Mouse (Mus musculus): ENCODE measurements around the gene Borcs7. TPM values are rescaled to one million over a fixed set of nuclear protein-coding genes. Genes with fewer than 3 reads are reported as not detected.
A peak's percentile ranks its signal among the peaks of the same experiment; 100 is the strongest.

Gene Borcs7
- polyA plus RNA-seq, 1 experiment, result 6.2 TPM

GRCm38 (mm10) chr19:46707296-46708151, 17.8 kb downstream of the Borcs7 start, which contains the start of gene As3mt:
Gene As3mt (plus strand): TSS chr19:46707458.
- 8% methylated on average over 31 of the region's 31 CpGs for WGBS
- TF ChIP-seq POLR2A (IDR thresholded peaks at IDR 0.05; ENCODE audit: borderline replicate concordance, control insufficient read depth, low read depth, low read length) (no peak), CTCF (IDR thresholded peaks at IDR 0.05; ENCODE audit: control insufficient read depth, insufficient read depth, low read length) (no peak)
- Histone ChIP-seq H3K4me3 (replicated peaks; ENCODE audit: control insufficient read depth, low read depth, low read length) (peak within 1 kb of the TSS; percentile 93), H3K27ac (ENCODE audit: control insufficient read depth, insufficient read depth, low read depth, low read length, poor library complexity) (no peak within 1 kb of the TSS), H3K4me1 (ENCODE audit: control insufficient read depth, insufficient read depth, low read length) (peaks cover 4% of the 10 kb centered on the region; the same call in 1 of the 2 replicates)

- Histone ChIP-seq H3K27ac (ENCODE audit: control insufficient read depth, insufficient read depth, low read depth, low read length, poor library complexity) (no peak overlapping the region), H3K4me3 (replicated peaks; ENCODE audit: control insufficient read depth, low read depth, low read length) (no peak overlapping the region), H3K4me1 (ENCODE audit: control insufficient read depth, insufficient read depth, low read length) (peaks cover 4% of the 10 kb centered on the region; the same call in 1 of the 2 replicates)
- no peak for TF ChIP-seq CTCF (IDR thresholded peaks at IDR 0.05; ENCODE audit: control insufficient read depth, insufficient read depth, low read length)
- TF ChIP-seq POLR2A (IDR thresholded peaks at IDR 0.05; ENCODE audit: borderline replicate concordance, control insufficient read depth, low read depth, low read length), result no peak
- 80% methylated on average over 4 of the region's 4 CpGs for WGBS
Measured at GRCm38 (mm10) chr19:46710614-46711013, 20.9 kb downstream of the Borcs7 start.

GRCm38 (mm10) chr19:46714234-46714633, 24.5 kb downstream of the Borcs7 start:
- no peak overlapping the region for H3K4me3 ChIP-seq (replicated peaks; ENCODE audit: control insufficient read depth, low read depth, low read length)
- TF ChIP-seq CTCF (IDR thresholded peaks at IDR 0.05; ENCODE audit: control insufficient read depth, insufficient read depth, low read length) (no peak), POLR2A (IDR thresholded peaks at IDR 0.05; ENCODE audit: borderline replicate concordance, control insufficient read depth, low read depth, low read length) (no peak)
- H3K27ac ChIP-seq (ENCODE audit: control insufficient read depth, insufficient read depth, low read depth, low read length, poor library complexity), result no peak overlapping the region
- 81% methylated on average over 8 of the region's 8 CpGs for WGBS
- no peaks in the 10 kb centered on the region for H3K4me1 ChIP-seq (ENCODE audit: control insufficient read depth, insufficient read depth, low read length)

- no peak for TF ChIP-seq CTCF (IDR thresholded peaks at IDR 0.05; ENCODE audit: control insufficient read depth, insufficient read depth, low read length)
- TF ChIP-seq POLR2A (IDR thresholded peaks at IDR 0.05; ENCODE audit: borderline replicate concordance, control insufficient read depth, low read depth, low read length), result no peak
- Histone ChIP-seq H3K4me1 (ENCODE audit: control insufficient read depth, insufficient read depth, low read length) (no peaks in the 10 kb centered on the region), H3K4me3 (replicated peaks; ENCODE audit: control insufficient read depth, low read depth, low read length) (no peak overlapping the region), H3K27ac (ENCODE audit: control insufficient read depth, insufficient read depth, low read depth, low read length, poor library complexity) (no peak overlapping the region)
- WGBS, result 92% methylated on average over 8 of the region's 8 CpGs
Measured at GRCm38 (mm10) chr19:46715016-46715415, 25.3 kb downstream of the Borcs7 start.

GRCm38 (mm10) chr19:46718150-46718549, 28.4 kb downstream of the Borcs7 start:
- 60% methylated on average over 4 of the region's 4 CpGs for whole genome bisulfite sequencing

GRCm38 (mm10) chr19:46724411-46724810, 34.7 kb downstream of the Borcs7 start:
- peaks cover 1% of the 10 kb centered on the region for H3K4me1 ChIP-seq (ENCODE audit: control insufficient read depth, insufficient read depth, low read length)
- TF ChIP-seq CTCF (IDR thresholded peaks at IDR 0.05; ENCODE audit: control insufficient read depth, insufficient read depth, low read length) (no peak), POLR2A (IDR thresholded peaks at IDR 0.05; ENCODE audit: borderline replicate concordance, control insufficient read depth, low read depth, low read length) (no peak)
- H3K27ac ChIP-seq (ENCODE audit: control insufficient read depth, insufficient read depth, low read depth, low read length, poor library complexity), result no peak overlapping the region
- H3K4me3 ChIP-seq (replicated peaks; ENCODE audit: control insufficient read depth, low read depth, low read length), result no peak overlapping the region
- WGBS, result 85% methylated on average over 11 of the region's 11 CpGs

More at GRCm38 (mm10) chr19:46718150-46718549, 28.4 kb downstream of the Borcs7 start:
- no peak overlapping the region for H3K27ac ChIP-seq (ENCODE audit: control insufficient read depth, insufficient read depth, low read depth, low read length, poor library complexity)
- no peak overlapping the region for H3K4me3 ChIP-seq (replicated peaks; ENCODE audit: control insufficient read depth, low read depth, low read length)
- TF ChIP-seq POLR2A (IDR thresholded peaks at IDR 0.05; ENCODE audit: borderline replicate concordance, control insufficient read depth, low read depth, low read length), result no peak
- TF ChIP-seq CTCF (IDR thresholded peaks at IDR 0.05; ENCODE audit: control insufficient read depth, insufficient read depth, low read length), result no peak
- no peaks in the 10 kb centered on the region for H3K4me1 ChIP-seq (ENCODE audit: control insufficient read depth, insufficient read depth, low read length)

GRCm38 (mm10) chr19:46726142-46726541, 36.4 kb downstream of the Borcs7 start:
- Histone ChIP-seq H3K27ac (ENCODE audit: control insufficient read depth, insufficient read depth, low read depth, low read length, poor library complexity) (no peak overlapping the region), H3K4me1 (ENCODE audit: control insufficient read depth, insufficient read depth, low read length) (peaks cover 1% of the 10 kb centered on the region), H3K4me3 (replicated peaks; ENCODE audit: control insufficient read depth, low read depth, low read length) (no peak overlapping the region)
- 94% methylated on average over 8 of the region's 8 CpGs for WGBS
- no peak for TF ChIP-seq POLR2A (IDR thresholded peaks at IDR 0.05; ENCODE audit: borderline replicate concordance, control insufficient read depth, low read depth, low read length)
- TF ChIP-seq CTCF (IDR thresholded peaks at IDR 0.05; ENCODE audit: control insufficient read depth, insufficient read depth, low read length), result no peak

GRCm38 (mm10) chr19:46727140-46727736, 37.5 kb downstream of the Borcs7 start:
- H3K27ac ChIP-seq (ENCODE audit: control insufficient read depth, insufficient read depth, low read depth, low read length, poor library complexity), result no peak overlapping the region
- H3K4me3 ChIP-seq (replicated peaks; ENCODE audit: control insufficient read depth, low read depth, low read length), result no peak overlapping the region
- 82% methylated on average over 8 of the region's 8 CpGs for WGBS
- peaks cover 1% of the 10 kb centered on the region for H3K4me1 ChIP-seq (ENCODE audit: control insufficient read depth, insufficient read depth, low read length)
- TF ChIP-seq POLR2A (IDR thresholded peaks at IDR 0.05; ENCODE audit: borderline replicate concordance, control insufficient read depth, low read depth, low read length) (no peak), CTCF (IDR thresholded peaks at IDR 0.05; ENCODE audit: control insufficient read depth, insufficient read depth, low read length) (no peak)
